Mouse (Mus musculus) heart, postnatal 0 days (tissue): ENCODE results near the gene Rab5c. TPM values are rescaled to one million over a fixed set of nuclear protein-coding genes. Genes with fewer than 3 reads are reported as not detected.

Experiments
- ATAC-seq: fragments of 200-750 bp; cut with Nextera tagmentation; 2 replicates; pipeline ENCODE4 v1.8.0; 2017; ENCODE audit warnings: low read depth, moderate number of reproducible peaks, moderate library complexity; ENCODE audit not compliant: insufficient read depth
- DNase-seq: peaks from one replicate; pipeline ENCODE4 v3.0.0-alpha.2; 2016; ENCODE audit warnings: low spot score
- H3K27ac ChIP-seq: fragments of 300-500 bp; sonication (generic); 2 replicates; pipeline ENCODE4 v1.5.1; 2014; ENCODE audit warnings: low read depth, mild to moderate bottlenecking
- H3K27me3 ChIP-seq: fragments of 300-500 bp; sonication (generic); 2 replicates; pipeline ENCODE4 v1.6.1; 2014; ENCODE audit warnings: low read length, mixed read lengths; ENCODE audit not compliant: control insufficient read depth, insufficient read depth
- H3K36me3 ChIP-seq: fragments of 300-500 bp; sonication (generic); replicated peaks from 2 replicates; pipeline ENCODE4 v1.6.1; 2014; ENCODE audit warnings: low read length, mixed read lengths; ENCODE audit not compliant: control insufficient read depth, insufficient read depth
- H3K4me1 ChIP-seq: fragments of 300-500 bp; sonication (generic); 2 replicates; pipeline ENCODE4 v1.6.1; 2014; ENCODE audit warnings: antibody characterized with exemption; ENCODE audit not compliant: control insufficient read depth, insufficient read depth
- H3K4me2 ChIP-seq: fragments of 300-500 bp; sonication (generic); 2 replicates; pipeline ENCODE4 v1.6.1; 2014; ENCODE audit warnings: low read depth, mild to moderate bottlenecking, low read length, moderate library complexity
- H3K4me3 ChIP-seq: fragments of 300-500 bp; sonication (generic); 2 replicates; pipeline ENCODE4 v1.5.1; 2014; ENCODE audit warnings: low read depth, low read length
- H3K9ac ChIP-seq: fragments of 300-500 bp; sonication (generic); replicated peaks from 2 replicates; pipeline ENCODE4 v1.6.1; 2014; ENCODE audit warnings: low read depth, low read length, mixed read lengths
- H3K9me3 ChIP-seq: fragments of 300-500 bp; sonication (generic); replicated peaks from 2 replicates; pipeline ENCODE4 v1.6.1; 2016; ENCODE audit warnings: low read length; ENCODE audit not compliant: control insufficient read depth
- CTCF ChIP-seq: IDR thresholded peaks from 2 replicates; pipeline ENCODE4 v1.5.1; 2016; ENCODE audit warnings: antibody characterized with exemption, control low read depth, low read depth
- EP300 ChIP-seq: IDR thresholded peaks from 2 replicates; pipeline ENCODE4 v1.6.1; 2016; ENCODE audit warnings: antibody characterized with exemption, low read depth
- WGBS: fragments of 180-500 bp; shearing (Covaris S2); extraction: QIAGEN DNeasy Blood & Tissue Kit; methylation state at CpG from one replicate; pipeline ENCODE4 v1.1.7; 2014; 5-methylcytosine and 5-hydroxymethylcytosine counted together
- polyA plus RNA-seq: library from polyadenylated mRNA; unstranded; fragments of >200 nt; fragmentation: Nextera tagmentation; extraction: Ambion mirVana; gene quantifications from 2 replicates; pipeline ENCODE4 v1.2.1, GENCODE M21; 2015
- total RNA-seq: library from RNA; depleted of rRNA; stranded (reverse); fragments of >200 nt; gene quantifications from 2 replicates; pipeline ENCODE4 v1.2.3, GENCODE M21; 2014; ENCODE audit warnings: low replicate concordance

Rab5c gene
- total and polyA plus RNA-seq, 2 experiments from 2014 or later, result 11.0 to 117 TPM

DNA sequence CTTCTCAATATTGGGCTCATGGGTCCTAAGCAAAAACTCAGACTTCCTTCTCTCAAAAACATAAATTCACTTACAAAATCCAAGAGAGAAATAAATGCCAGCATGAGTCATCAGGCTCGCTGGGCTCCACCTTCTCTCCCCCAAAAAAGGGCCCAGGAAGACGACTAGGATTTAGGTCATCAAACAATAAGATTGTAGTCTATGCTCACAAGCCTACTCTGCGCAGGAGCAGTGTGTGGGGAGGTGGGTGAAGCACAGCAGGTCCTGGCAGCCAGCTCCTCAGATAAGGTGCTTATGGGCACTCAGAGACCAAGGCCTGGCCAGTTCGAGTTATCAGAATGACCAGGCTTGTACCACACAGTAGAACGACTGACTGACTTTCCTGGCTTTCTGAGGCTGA lies 17.7 kb downstream of the Rab5c start:
- no peaks in the 10 kb centered on the region for H3K9me3 ChIP-seq
- H3K9ac ChIP-seq, result peak overlapping the region; percentile 27; the same call in 1 of the 2 replicates
- peaks cover 55% of the 10 kb centered on the region for H3K4me1 ChIP-seq
- H3K27me3 ChIP-seq, result no peaks in the 10 kb centered on the region
- H3K4me3 ChIP-seq, result no peak overlapping the region
- H3K36me3 ChIP-seq, result peaks cover 41% of the 10 kb centered on the region
- DNase-seq (no peak), ATAC-seq (0 out of 2 replicates have a peak, but pooled peaks have one; percentile 18)
- no peak for TF ChIP-seq EP300
- no peak for TF ChIP-seq CTCF
- peak overlapping the region; percentile 60 for H3K27ac ChIP-seq
- WGBS, result 21% methylated on average over 5 of the region's 5 CpGs
- H3K4me2 ChIP-seq, result peak overlapping the region; percentile 10; the same call in 1 of the 2 replicates

DNA sequence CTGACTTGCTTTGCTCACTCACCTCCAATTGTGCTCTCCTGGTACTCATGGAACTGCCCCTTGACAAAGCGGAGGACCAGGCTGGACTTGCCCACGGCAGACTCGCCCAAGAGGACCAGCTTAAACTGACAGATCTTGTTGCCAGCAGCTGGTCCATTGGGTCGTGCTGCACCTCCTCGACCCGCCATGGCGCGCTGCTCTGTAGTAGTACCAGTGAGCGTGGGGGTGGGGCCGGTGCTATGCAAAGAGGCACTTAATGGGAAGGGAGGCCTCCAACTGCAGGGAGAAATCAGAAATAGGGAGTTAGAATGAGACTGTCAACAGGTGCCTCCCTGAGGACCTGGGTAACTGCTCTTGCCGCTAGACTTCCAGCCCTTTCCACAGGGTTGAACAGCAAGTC lies 18.1 kb downstream of the Rab5c start:
- no peak overlapping the region for H3K4me3 ChIP-seq
- DNase-seq, result no peak
- WGBS, result 72% methylated on average over 11 of the region's 11 CpGs
- peaks cover 45% of the 10 kb centered on the region for H3K36me3 ChIP-seq
- H3K27ac ChIP-seq, result peak overlapping the region; percentile 60
- ATAC-seq, result no peak
- H3K4me2 ChIP-seq, result no peak overlapping the region
- H3K9me3 ChIP-seq, result no peaks in the 10 kb centered on the region
- peaks cover 50% of the 10 kb centered on the region for H3K4me1 ChIP-seq
- no peak for TF ChIP-seq EP300
- H3K27me3 ChIP-seq, result no peaks in the 10 kb centered on the region
- no peak overlapping the region for H3K9ac ChIP-seq

DNA sequence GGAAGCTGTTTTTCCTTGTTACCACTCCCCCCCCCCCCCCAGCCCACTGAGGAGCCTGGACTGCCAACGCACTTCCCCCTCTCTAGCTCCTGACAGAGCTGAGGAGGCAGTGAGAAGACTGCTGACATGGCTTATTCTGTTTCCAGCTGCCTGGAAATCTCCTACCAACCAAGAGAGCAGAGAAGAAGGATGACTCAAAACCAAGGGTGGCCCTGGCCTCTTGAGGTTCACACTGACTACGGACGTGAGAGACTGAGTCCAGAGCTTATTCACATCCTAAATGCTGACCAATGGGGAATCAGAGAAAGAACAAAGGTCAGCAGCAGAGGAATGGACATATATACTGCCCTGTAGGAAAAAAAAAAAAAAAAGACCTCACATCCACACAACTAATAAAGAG lies 18.7 kb downstream of the Rab5c start:
- 76% methylated on average over 3 of the region's 3 CpGs for WGBS
- peaks cover 45% of the 10 kb centered on the region for H3K36me3 ChIP-seq
- H3K4me3 ChIP-seq, result no peak overlapping the region
- no peaks in the 10 kb centered on the region for H3K9me3 ChIP-seq
- ATAC-seq (no peak), DNase-seq (no peak)
- H3K27me3 ChIP-seq, result no peaks in the 10 kb centered on the region
- H3K4me2 ChIP-seq, result no peak overlapping the region
- H3K9ac ChIP-seq, result 0 out of 2 replicates have a peak overlapping the region, but pooled peaks have one; percentile 20
- 0 out of 2 replicates have a peak overlapping the region, but pooled peaks have one; percentile 60 for H3K27ac ChIP-seq
- peaks cover 45% of the 10 kb centered on the region for H3K4me1 ChIP-seq
- TF ChIP-seq CTCF (no peak), EP300 (no peak)

DNA sequence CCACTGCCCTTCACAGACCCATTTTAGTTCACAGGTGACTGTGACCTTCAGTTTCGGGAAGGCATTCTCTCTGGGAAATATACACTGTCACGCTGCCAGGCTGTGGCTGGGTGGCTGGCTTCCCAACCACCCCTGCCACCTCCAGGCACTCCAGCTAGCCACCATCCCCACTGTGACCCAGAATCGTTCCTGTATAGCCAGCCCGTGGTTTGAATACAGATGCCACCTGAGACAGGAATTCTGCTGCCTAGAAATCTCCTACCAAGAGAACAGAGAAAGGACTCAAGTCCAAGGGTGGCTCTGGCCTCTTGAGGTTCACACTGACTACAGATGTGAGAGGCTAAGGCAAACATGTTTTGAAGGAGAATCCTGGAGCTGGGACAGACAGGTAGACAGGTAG lies 19.1 kb downstream of the Rab5c start:
- no peak for DNase-seq
- WGBS, result 63% methylated on average over 4 of the region's 4 CpGs
- 0 out of 2 replicates have a peak overlapping the region, but pooled peaks have one; percentile 20 for H3K9ac ChIP-seq
- no peak for TF ChIP-seq CTCF
- TF ChIP-seq EP300, result no peak
- H3K4me2 ChIP-seq, result no peak overlapping the region
- no peak overlapping the region for H3K27ac ChIP-seq
- no peak overlapping the region for H3K4me3 ChIP-seq
- H3K36me3 ChIP-seq, result peaks cover 45% of the 10 kb centered on the region
- ATAC-seq, result no peak
- H3K9me3 ChIP-seq, result no peaks in the 10 kb centered on the region
- no peaks in the 10 kb centered on the region for H3K27me3 ChIP-seq
- peaks cover 45% of the 10 kb centered on the region for H3K4me1 ChIP-seq

DNA sequence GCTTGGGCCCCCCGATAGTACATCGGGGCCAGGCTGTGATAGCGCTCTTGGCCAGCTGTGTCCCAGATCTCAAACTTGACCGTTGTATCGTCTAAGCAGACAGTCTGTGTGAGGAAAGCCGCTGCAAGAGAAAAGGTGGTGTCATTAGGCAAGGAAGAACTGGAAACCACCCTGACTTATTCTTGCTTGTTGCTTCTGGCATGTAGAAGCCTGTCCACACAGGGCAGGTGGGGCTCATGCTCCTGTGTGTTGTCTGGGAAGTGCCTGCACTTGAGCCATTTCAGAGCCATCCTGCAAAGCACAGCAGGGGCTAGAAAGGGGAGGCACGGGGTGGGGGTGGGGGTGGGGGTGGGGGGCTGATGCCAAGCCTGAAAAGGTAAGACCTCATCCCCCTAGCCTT lies 19.6 kb downstream of the Rab5c start:
- whole genome bisulfite sequencing, result 89% methylated on average over 7 of the region's 7 CpGs
- DNase-seq, result no peak
- H3K27me3 ChIP-seq, result no peaks in the 10 kb centered on the region
- H3K27ac ChIP-seq, result no peak overlapping the region
- H3K4me1 ChIP-seq, result peaks cover 49% of the 10 kb centered on the region
- H3K9me3 ChIP-seq, result no peaks in the 10 kb centered on the region
- H3K9ac ChIP-seq, result no peak overlapping the region
- H3K4me3 ChIP-seq, result no peak overlapping the region
- no peak for TF ChIP-seq CTCF
- no peak for TF ChIP-seq EP300
- no peak for ATAC-seq
- H3K36me3 ChIP-seq, result peaks cover 45% of the 10 kb centered on the region
- H3K4me2 ChIP-seq, result no peak overlapping the region

DNA sequence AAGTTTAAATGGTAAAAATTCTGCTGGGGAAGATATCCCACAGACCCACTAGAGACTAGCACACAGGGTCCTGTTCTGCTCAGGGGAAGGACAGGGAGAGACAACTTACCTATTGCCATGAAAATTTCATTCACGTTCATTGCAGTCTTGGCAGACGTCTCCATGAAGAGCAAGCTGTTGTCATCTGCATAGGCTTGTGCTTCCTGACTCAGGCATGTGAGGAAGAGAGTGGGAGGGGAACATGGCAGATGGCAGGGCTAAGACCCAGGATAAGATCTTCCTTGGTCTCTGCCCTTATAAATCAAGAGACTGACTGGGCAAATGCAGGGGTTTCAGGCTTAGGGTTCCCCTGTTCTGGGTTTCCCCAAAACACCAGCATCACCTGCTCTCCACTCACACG lies 21.4 kb downstream of the Rab5c start:
- ATAC-seq (no peak), DNase-seq (no peak)
- Histone ChIP-seq H3K27me3 (no peaks in the 10 kb centered on the region), H3K9me3 (no peaks in the 10 kb centered on the region), H3K4me2 (no peak overlapping the region), H3K36me3 (peaks cover 45% of the 10 kb centered on the region), H3K9ac (no peak overlapping the region), H3K4me3 (no peak overlapping the region), H3K27ac (no peak overlapping the region), H3K4me1 (peaks cover 40% of the 10 kb centered on the region)
- TF ChIP-seq CTCF, result no peak
- TF ChIP-seq EP300, result no peak
- WGBS, result 85% methylated on average over 3 of the region's 3 CpGs
